Mouse (Mus musculus) gastrocnemius, adult 8-10 months (tissue): Measurements from ENCODE around the gene Tigd3. TPM values are rescaled to one million over a fixed set of nuclear protein-coding genes. Genes with fewer than 3 reads are reported as not detected.

Experiments used
- DNase-seq, 2 experiments: peaks; one replicate each; pipeline ENCODE4 v3.0.0; 2022; ENCODE audit warnings: low spot score in 2 of 2
- total RNA-seq, 4 experiments: library from RNA; stranded (reverse); gene quantifications; 2 replicates each; pipeline ENCODE4 v1.2.4; 2022

The Tigd3 gene
- total RNA-seq, 4 experiments from 2014 or later, result 0.12 to 0.34 (median 0.26) TPM

DNA sequence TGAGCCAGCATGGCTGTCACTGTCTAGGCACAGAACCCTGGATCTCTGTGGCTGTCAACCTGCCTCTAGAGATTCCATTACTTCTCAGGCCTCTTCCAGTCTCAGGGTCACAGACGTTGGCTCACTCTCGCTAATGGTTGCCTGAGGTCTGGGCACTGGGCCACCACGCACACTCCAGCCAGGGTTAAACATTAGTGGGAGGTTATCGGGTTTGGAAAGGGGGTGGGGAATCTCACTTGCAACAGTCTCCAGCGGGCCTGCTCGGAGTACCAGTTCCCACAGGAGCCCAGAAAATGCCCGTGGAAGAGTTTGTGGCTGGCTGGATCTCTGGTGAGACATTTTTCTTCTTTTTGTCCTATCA is 15.6 kb downstream of the Tigd3 start:
- peak in 1 of 2 experiments; percentile 26 for DNase-seq

DNA sequence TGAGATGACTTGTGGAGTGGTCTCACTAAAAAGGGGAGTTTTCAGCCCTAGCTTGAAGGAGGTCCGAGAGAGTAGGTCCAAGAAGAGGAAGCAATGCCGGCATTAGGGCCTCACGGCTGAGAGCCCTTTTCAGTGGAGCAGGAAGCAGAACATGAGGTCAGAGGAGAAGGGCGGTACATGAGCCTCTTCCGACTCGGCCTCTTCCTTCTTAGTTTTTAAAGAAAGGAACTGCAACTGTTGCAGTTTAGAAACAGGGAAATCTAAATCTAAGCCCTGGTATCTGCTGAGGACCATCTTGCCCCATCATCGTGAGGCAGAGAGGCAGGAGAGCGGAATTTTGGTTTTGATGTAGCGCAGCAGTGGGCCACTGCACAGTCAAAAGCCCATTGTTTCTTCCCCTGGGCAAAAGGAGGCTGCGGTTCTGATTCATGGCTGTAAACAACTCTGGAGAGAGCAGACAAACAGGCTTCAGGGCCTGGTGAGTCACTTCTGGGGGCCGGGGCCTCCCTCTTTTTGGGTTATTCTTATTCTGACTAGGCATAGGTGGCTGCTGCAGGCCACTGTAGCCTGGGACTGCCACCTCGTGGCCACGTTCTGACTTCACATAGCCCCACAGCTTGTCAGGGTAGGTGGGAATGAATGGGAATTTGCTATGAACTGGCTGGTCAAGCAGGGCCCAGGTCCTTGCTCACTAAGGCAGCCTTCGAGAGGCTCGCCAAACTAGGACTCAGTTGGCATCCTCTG is 16.2 kb downstream of the Tigd3 start, which contains the start of gene Slc25a45:
Gene Slc25a45 (plus strand): TSS at position 191 of the 744 bp plus-strand sequence.
- peak; percentile 49 to 61 for DNase-seq

DNA sequence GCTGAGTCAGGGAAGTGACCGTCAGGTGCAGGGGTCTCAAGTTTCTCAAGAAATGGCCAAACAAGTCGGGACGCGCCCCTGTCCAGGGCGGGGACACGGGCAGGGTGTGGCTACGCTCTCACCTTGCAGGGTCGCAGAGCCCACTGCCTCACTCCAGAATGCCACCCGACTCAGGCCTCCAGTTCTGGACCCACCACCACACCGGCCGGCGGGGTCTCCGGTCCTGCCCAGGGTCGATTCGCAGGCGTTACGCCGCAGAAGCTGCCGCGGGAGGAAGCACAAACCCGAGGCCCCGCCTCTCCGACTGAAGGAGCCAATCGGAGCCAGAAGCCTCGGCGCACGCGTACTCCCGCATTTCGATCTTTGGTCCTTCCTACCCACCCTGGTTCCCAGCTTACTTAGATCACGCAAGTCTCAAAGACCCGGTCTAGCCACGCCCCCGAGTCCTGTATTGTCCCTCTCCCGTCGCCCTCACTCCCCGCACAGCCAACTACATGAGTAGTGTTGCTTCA is 18.9 kb downstream of the Tigd3 start, which contains the start of gene Frmd8:
Gene Frmd8 (minus strand): TSS at position 306 of the 512 bp plus-strand sequence.
- DNase-seq, result peak; percentile 91 to 93

DNA sequence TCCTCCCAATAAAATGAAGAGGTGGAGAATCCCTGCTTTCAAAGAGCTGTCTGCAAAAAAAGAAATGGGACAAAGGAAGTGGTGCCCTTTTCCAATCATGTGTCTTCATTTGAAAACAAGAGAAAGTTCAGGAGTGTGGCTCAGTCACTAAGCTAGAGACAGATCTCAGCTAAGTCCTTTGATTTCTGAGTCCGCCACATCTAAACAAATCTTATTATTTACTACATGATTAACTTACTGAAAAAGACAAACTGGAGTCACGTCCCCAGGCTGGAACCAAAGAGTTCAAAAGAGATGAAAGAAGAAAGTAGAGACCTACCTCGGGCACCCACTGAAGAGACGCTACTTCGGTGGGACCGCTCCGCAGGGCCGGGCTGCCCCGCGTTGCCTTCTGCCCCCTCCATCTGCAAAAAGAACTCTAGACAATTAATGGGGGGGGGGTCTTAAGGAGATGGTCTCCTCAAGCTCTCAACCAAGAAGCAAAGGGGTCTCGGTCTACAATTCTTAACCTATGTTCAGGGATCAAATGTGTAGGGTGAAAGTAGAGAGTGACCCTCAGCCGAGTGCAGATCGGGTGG is 19.5 kb downstream of the Tigd3 start:
- DNase-seq, result no peak

DNA sequence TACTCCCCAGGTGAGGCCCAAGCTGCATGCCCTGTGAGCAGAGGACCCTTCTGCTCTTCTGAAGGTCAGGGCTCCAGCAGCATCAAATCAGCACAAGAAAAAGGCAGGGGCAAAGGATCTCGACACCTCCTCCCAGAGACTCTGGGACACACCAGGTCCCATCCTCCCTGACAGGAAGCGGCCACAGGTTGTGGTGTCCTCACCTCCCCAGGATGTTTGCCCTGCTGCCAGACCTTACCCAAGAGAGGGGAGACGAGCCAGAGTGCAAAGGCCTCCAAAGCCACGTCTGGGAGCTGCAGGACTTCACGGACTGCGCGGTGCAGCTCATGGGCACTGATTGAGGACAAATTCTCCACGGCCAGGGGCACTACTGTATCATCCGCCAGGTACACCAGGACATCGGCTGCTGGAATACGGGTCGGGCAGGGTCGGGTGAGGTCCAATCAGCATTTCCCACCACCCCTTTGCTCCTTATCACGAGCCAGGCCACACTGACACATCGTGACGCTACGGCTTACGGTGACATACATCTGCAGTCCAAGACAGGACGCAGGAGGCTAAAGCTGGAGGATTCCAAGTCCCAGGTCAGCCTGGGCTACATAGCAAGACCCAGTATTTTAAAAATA is 20.9 kb downstream of the Tigd3 start:
- DNase-seq, result no peak

DNA sequence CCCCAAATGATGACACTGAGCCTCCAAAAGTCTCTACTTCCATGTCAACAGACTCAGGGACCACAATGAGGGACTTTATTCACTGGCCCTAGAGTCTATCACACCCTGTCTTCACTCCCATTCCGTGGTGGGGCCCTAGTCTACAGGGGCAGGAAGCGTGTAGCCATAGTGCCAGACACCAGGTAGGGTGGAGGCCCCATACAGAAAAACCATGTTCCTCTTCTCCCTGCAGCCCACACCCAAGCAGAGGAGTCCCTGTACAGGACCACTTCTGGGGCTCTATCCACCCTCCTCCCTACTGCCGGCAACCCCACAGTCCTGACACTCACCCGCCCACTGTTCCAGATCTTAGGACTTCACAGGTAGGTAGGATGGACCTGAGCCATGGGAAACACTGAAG is 21.4 kb downstream of the Tigd3 start:
- DNase-seq, result no peak

DNA sequence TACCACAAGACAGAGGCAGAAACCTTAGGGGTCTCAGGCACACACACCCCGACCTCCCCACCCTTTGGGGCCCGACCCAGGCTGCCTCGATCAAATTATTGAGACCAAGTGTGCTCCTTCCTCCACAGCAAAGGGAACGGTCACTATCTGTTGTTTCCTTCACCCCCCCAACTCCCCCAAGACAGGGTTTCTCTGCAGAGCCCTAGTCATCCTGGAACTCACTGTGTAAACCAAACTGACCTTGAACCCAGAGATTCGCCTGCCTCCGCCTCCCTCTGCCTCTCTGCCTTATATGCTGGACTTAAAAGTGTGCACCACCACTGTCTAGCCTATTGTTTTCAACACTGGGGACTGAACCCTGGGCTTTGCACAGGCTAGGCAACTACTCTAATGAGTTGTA is 22.3 kb downstream of the Tigd3 start:
- no peak for DNase-seq

DNA sequence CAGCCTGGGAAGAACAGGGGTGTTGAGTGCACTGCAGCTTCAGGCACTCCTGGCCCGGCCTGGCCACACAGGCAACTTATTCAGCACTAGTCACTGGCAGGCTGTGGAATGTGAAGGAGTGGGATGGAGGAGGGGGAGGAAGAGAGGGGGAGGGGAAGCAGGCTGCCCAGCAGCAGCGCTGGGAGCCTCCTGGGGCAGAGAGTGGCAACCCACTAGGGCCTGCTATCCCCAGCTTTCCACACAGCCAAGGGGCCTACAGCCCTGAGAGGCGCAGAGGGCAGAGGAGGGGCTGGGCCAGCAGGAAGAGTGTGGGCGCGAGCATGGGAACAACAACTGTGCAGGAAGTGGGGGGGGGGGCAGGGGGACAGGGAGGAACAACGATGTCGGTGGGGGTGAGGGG is 22.7 kb downstream of the Tigd3 start:
- no peak for DNase-seq

DNA sequence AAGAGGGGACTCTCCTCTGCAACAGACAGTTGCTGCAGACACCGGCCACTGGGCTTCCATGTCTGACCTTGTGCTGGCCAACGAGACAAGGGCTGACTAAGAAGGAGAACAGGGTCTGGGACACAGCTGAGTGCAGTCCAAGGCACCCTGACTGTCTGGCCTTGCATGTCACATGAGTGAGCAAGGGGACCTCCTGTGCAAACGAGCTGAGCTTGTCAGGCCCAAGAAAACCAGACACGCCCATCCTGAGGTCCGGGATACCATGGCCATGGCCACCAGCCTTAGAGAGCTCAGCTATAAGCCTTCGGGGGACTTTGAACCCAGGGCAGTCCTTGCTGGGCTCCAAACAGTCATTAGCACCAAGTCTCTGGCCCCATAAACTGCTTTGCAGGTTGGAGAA is 25.9 kb downstream of the Tigd3 start:
- DNase-seq, result no peak

DNA sequence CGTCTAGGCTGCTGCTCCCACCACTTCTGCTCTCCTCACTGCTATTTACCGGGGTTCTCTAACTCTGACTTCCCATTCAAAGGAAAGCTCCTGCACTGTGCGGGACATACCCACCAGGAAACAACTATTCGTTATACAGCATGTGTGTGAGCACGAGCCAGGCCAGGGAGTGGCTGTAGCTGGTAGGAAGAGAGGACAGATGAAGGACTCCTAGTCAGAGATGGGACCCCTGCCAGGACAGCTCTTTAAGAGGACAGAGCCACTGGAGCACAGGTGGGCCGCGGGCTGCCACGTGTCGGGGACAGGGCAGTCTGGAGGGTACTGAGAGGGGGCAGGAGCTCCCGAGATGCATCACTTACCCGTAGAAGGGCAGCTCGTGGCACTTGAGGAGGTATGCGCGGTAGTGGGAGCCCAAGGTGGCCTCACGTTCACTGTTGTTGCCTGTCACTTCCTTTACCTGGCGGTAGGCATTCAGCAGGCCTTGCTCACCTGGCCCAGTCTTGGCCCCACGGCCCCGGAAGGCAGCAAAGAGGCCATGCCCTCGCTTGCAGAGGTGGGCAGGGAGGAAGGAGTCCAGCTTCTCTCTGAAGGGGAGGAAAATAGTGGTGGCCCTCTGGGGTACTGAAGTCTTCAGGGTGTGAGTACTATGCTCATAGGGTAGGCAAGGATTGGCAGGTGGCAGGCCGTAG is 29.1 kb downstream of the Tigd3 start:
- no peak for DNase-seq

DNA sequence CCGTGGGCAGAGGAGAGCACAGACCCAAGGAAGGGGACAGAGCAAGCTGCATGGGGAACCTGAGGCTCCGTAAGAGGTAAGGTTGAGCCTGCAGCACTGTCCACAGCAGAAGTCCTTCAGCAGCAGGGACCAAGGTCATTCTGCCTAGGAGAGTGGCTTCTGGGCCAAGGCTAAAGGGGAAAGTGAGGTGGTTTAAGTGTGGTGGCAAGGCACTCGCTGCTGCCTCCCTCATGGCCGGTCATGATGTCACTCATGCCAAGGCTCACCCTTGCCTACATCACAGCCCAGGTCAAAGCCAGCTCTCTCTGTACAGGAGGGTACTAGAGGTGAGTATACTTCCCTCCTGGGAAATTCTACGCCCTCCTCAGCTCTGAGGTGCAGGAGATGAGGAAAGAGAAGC is 30.2 kb downstream of the Tigd3 start:
- no peak for DNase-seq

DNA sequence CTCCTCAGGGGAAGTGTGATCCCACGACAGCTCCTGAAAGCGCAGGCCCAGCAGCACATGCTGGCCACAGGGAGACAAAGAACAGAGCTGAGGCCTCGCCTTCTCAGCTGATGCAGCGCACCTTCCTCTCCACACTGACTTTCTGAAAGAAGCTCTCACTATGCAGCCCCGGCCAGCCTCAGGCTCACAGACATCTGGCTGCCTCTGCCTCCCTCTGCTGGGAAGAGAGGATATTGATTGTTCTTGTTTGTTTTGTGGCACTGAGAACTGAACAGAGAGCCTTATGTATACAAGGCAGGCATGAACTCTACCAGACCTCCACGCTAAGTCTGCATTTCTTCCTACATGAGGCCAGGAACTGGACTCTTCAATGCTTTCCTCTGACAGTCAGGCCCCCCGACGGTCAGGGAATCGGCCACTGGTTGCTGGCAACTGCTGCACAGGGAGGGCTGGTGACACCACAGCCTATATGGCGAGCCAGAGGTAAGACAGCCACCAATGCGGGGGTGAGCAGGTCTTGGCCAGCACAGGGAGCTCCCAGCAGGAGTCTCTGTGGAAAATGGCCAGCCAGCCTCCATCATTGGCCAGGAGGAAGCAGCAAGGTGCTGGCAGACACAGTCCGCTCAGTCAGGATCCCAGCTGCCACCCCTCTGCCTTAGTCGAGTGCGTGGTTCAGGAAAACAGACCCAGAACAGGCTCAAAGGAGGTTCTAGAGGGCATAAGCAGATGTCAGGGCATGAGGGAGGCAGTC is 31.4 kb downstream of the Tigd3 start:
- DNase-seq, result no peak

DNA sequence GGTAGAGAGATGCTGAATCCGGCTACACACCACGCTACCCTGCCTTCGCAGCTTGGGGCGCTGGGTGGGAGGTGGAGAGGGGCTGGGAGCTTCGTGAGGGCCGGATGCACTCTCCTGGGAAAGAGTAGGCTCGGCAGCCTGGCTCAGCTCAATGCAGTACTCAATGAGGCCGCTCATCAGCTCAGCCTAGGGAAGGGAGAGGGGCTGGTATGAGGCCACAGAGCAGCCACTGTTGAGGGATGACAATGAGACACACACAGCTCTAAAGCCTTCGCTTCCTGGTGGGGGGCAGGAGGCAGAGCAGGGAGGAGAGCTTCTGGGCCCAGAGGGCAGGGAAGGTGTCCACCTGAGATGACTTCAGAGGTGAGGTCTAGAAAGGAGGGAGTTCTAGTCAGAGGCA is 37.3 kb downstream of the Tigd3 start:
- no peak for DNase-seq

DNA sequence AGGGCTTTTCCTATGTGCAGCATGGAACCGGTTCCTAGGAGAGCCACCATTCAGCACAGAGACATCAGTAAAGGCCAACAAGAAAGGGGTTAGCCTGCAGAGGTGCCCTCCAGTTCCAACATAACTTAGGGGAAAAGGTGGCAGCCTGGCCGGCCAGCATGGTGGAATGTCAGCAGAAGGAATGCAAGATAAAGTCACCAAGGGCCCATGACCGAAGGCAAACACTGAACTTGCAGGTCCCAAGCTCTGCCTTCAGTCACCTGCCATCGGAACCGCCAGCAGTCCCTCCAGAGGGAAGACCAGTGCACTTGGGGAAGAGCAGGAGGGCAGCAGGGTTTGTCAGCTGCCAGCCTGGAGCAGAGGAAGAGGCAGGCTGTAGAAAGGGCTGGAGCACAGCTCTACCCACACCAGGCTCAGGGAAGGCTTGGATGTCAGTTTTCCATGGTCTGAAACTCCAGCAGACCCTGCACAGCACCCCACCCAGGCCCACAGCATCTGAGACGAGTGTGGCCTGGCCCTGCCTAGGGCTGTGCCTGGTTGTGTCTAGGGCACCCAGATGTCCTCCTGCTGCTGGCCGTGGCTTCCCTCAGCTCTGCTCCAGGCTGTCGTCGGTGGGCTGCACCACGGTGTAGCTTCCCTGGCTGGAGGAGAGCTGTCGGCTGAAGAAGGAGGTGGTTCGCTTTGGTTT is 41.8 kb downstream of the Tigd3 start:
- DNase-seq, result no peak

DNA sequence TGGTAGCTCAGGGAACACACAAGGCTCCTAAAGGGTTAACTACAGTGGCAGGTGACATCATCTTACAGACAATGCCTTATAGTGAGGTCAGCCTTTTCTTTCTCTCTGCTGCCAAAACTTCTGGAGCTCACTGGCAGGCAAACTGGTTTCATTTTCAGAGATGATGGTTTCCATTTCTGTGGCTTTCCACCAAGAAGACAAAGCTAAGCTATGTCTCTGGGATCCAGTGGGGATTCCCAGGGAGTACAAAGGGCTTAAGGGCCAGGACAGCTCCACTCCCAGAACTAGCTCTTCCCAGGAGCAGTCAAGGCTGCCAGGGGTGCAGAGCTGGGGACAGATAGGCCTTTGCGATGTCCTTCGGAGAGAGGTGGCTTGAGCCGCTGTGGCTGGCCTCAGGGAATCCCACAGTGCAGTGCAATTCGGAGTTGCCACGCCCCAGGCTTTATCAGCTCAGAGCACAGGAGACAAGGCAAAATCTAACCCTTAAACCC is 42.4 kb downstream of the Tigd3 start:
- DNase-seq, result no peak

DNA sequence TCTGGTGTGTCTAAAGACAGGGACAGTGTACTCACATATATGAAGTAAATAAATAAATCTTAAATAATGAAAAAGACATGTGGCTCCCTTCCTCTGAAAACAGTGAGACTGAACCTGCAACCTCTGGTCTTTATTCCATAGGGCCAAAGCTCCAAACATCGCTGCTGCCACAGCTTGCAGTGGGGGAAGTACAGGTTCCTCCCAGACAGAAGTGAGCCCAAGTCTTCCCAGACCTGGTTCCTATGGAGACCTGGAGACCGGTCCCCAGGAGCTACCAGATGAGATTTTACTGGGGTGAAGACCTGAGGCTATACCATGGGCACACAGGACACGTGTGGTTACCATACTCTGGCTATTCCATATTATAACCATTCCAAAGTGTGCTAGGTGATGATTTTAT is 43.1 kb downstream of the Tigd3 start:
- no peak for DNase-seq

DNA sequence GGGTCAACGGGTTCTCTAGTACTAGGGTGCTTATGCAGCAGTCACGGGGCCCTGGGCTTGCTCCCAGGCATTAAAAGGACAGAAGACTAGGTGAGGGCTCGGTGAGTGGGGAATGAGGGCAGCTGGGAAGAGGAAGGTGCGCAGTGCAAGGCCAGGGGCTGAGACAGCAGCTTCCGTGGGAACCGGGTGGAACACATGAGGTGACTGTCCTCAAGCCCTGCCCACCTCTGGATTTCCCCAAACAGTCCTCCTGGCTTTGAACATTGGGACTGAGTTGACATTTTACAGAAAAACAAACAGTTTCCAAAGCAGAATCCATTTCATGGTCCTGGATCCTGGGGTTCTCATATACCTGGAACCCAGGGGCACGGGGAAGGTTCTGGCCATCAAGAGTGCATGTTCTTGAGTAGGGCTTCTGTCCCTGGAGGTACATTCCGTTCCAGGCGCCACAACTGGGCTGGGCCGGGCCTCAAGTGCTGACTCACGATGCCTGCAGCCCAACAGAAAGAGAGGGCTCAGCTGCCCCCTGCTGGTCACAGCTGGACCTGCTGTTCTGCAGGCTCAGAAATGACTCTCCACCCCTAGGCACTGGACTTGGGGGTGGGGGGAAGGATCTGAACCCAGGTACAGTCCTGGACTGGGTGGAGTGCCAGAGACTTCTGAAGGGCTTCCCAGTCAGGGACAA is 44.0 kb downstream of the Tigd3 start:
- DNase-seq, result peak; percentile 96 to 97

DNA sequence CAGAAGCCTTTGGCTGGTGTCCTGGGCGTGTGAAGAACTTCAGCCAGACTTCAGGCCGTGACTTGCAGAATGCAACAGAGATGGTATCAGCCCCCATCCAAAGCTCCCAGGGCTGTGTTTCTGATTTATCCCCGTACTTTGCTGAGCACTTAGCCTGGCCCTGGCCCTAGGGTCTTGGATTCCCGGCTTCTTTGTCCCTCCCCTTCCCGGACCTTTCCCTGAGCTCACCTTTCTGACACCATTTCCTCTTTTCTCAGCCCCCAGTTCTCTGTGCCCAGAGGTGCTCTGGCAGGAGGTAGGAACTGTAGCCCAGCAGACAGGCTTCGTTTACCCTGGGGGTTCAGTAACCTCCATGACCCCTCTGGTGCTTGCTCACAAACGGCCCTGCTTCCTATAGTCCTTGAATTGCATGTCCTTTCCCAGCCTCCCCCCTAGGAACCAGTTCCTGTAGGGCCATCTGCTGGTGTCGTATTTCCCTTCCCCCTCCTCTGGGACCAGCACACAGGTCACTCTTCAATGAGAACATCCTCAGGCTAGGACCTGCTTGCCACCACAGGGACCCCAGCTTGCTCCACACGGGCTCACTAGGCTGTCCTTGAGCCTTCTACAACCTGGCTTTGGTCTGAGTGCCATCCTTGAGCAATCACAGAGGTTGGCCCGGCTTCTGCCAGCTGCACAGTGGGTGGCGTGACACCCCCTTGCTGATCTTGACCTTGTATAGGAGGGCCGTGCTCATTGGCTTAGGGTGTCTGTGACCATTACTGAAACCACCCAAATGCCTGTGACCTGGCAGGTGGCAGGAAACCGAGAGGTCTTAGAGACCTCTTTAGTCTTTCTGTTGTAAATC is 44.9 kb downstream of the Tigd3 start:
- peak in 1 of 2 experiments; percentile 76 for DNase-seq
